Mouse (Mus musculus): ENCODE results near the gene Mpo. TPM values are rescaled to one million over a fixed set of nuclear protein-coding genes. Genes with fewer than 3 reads are reported as not detected.

Mpo gene
- polyA plus RNA-seq, 1 experiment from 2014 or later, result 0.68 TPM

- Histone ChIP-seq H3K36me3 (ENCODE audit: insufficient read depth, low read length) (no peaks in the 10 kb centered on the region), H3K27me3 (replicated peaks; ENCODE audit: insufficient read depth, low read length) (no peaks in the 10 kb centered on the region), H3K9me3 (ENCODE audit: low read length) (no peaks in the 10 kb centered on the region), H3K27ac (ENCODE audit: low read length) (no peak overlapping the region), H3K4me1 (ENCODE audit: insufficient read depth, low read depth, low read length) (no peaks in the 10 kb centered on the region), H3K9ac (replicated peaks; ENCODE audit: low read depth) (no peak overlapping the region), H3K4me3 (ENCODE audit: low read depth, low read length) (no peak overlapping the region), H3K4me2 (replicated peaks; ENCODE audit: low read depth, low read length) (no peak overlapping the region)
- ATAC-seq (no peak), DNase-seq (ENCODE audit: low spot score) (no peak)
- 66% methylated on average over 7 of the region's 7 CpGs for WGBS
- TF ChIP-seq CTCF (IDR thresholded peaks at IDR 0.05) (no peak), EP300 (IDR thresholded peaks at IDR 0.05) (no peak)
These were observed 14.9 kb downstream of the Mpo start for GRCm38 (mm10) chr11:87808236-87808635.

- Histone ChIP-seq H3K27ac (ENCODE audit: low read length) (no peak overlapping the region), H3K9me3 (ENCODE audit: low read length) (no peaks in the 10 kb centered on the region), H3K4me1 (ENCODE audit: insufficient read depth, low read depth, low read length) (no peaks in the 10 kb centered on the region), H3K27me3 (replicated peaks; ENCODE audit: insufficient read depth, low read length) (no peaks in the 10 kb centered on the region), H3K36me3 (ENCODE audit: insufficient read depth, low read length) (no peaks in the 10 kb centered on the region), H3K4me3 (ENCODE audit: low read depth, low read length) (no peak overlapping the region), H3K9ac (replicated peaks; ENCODE audit: low read depth) (no peak overlapping the region), H3K4me2 (replicated peaks; ENCODE audit: low read depth, low read length) (no peak overlapping the region)
- ATAC-seq, result no peak
- WGBS, result 66% methylated on average over 4 of the region's 4 CpGs
- no peak for DNase-seq (ENCODE audit: low spot score)
- TF ChIP-seq EP300 (IDR thresholded peaks at IDR 0.05) (no peak), CTCF (IDR thresholded peaks at IDR 0.05) (no peak)
These were observed 18.0 kb downstream of the Mpo start for GRCm38 (mm10) chr11:87811396-87811795.

- no peak for TF ChIP-seq CTCF (IDR thresholded peaks at IDR 0.05)
- TF ChIP-seq EP300 (IDR thresholded peaks at IDR 0.05), result no peak
- WGBS, result 77% methylated on average over 8 of the region's 8 CpGs
- Histone ChIP-seq H3K4me3 (ENCODE audit: low read depth, low read length) (no peak overlapping the region), H3K9me3 (ENCODE audit: low read length) (no peaks in the 10 kb centered on the region), H3K27ac (ENCODE audit: low read length) (no peak overlapping the region), H3K36me3 (ENCODE audit: insufficient read depth, low read length) (no peaks in the 10 kb centered on the region), H3K4me2 (replicated peaks; ENCODE audit: low read depth, low read length) (no peak overlapping the region), H3K27me3 (replicated peaks; ENCODE audit: insufficient read depth, low read length) (no peaks in the 10 kb centered on the region), H3K4me1 (ENCODE audit: insufficient read depth, low read depth, low read length) (no peaks in the 10 kb centered on the region), H3K9ac (replicated peaks; ENCODE audit: low read depth) (no peak overlapping the region)
- ATAC-seq, result no peak
- no peak for DNase-seq (ENCODE audit: low spot score)
These were observed 21.4 kb downstream of the Mpo start for GRCm38 (mm10) chr11:87814831-87815230.

GRCm38 (mm10) chr11:87816707-87817442 is 23.5 kb downstream of the Mpo start:
- DNase-seq (ENCODE audit: low spot score) (no peak), ATAC-seq (no peak)
- H3K4me3 ChIP-seq (ENCODE audit: low read depth, low read length), result peak overlapping the region; percentile 25; the same call in 1 of the 2 replicates
- H3K9me3 ChIP-seq (ENCODE audit: low read length), result no peaks in the 10 kb centered on the region
- no peaks in the 10 kb centered on the region for H3K4me1 ChIP-seq (ENCODE audit: insufficient read depth, low read depth, low read length)
- TF ChIP-seq EP300 (IDR thresholded peaks at IDR 0.05), result no peak
- peak; percentile 79 for TF ChIP-seq CTCF (IDR thresholded peaks at IDR 0.05)
- WGBS, result 4% methylated on average over 31 of the region's 31 CpGs
- H3K27me3 ChIP-seq (replicated peaks; ENCODE audit: insufficient read depth, low read length), result no peaks in the 10 kb centered on the region
- no peaks in the 10 kb centered on the region for H3K36me3 ChIP-seq (ENCODE audit: insufficient read depth, low read length)
- H3K27ac ChIP-seq (ENCODE audit: low read length), result no peak overlapping the region
- no peak overlapping the region for H3K9ac ChIP-seq (replicated peaks; ENCODE audit: low read depth)
- H3K4me2 ChIP-seq (replicated peaks; ENCODE audit: low read depth, low read length), result peak overlapping the region; percentile 57

- ATAC-seq, result no peak
- no peak overlapping the region for H3K9ac ChIP-seq (replicated peaks; ENCODE audit: low read depth)
- no peak for DNase-seq (ENCODE audit: low spot score)
- no peak overlapping the region for H3K27ac ChIP-seq (ENCODE audit: low read length)
- H3K9me3 ChIP-seq (ENCODE audit: low read length), result no peaks in the 10 kb centered on the region
- H3K4me3 ChIP-seq (ENCODE audit: low read depth, low read length), result no peak overlapping the region; the same call in 1 of the 2 replicates
- peak overlapping the region; percentile 57 for H3K4me2 ChIP-seq (replicated peaks; ENCODE audit: low read depth, low read length)
- TF ChIP-seq EP300 (IDR thresholded peaks at IDR 0.05) (no peak), CTCF (IDR thresholded peaks at IDR 0.05) (no peak)
- no peaks in the 10 kb centered on the region for H3K27me3 ChIP-seq (replicated peaks; ENCODE audit: insufficient read depth, low read length)
- H3K36me3 ChIP-seq (ENCODE audit: insufficient read depth, low read length), result no peaks in the 10 kb centered on the region
- 34% methylated on average over 4 of the region's 4 CpGs for whole genome bisulfite sequencing
- no peaks in the 10 kb centered on the region for H3K4me1 ChIP-seq (ENCODE audit: insufficient read depth, low read depth, low read length)
These were observed 24.0 kb downstream of the Mpo start for GRCm38 (mm10) chr11:87817443-87817773.

- TF ChIP-seq CTCF (IDR thresholded peaks at IDR 0.05) (no peak), EP300 (IDR thresholded peaks at IDR 0.05) (no peak)
- no peaks in the 10 kb centered on the region for H3K36me3 ChIP-seq (ENCODE audit: insufficient read depth, low read length)
- H3K9ac ChIP-seq (replicated peaks; ENCODE audit: low read depth), result no peak overlapping the region
- H3K4me2 ChIP-seq (replicated peaks; ENCODE audit: low read depth, low read length), result no peak overlapping the region
- DNase-seq (ENCODE audit: low spot score) (no peak), ATAC-seq (no peak)
- H3K9me3 ChIP-seq (ENCODE audit: low read length), result no peaks in the 10 kb centered on the region
- H3K27me3 ChIP-seq (replicated peaks; ENCODE audit: insufficient read depth, low read length), result no peaks in the 10 kb centered on the region
- H3K4me3 ChIP-seq (ENCODE audit: low read depth, low read length), result no peak overlapping the region
- H3K4me1 ChIP-seq (ENCODE audit: insufficient read depth, low read depth, low read length), result no peaks in the 10 kb centered on the region
- no peak overlapping the region for H3K27ac ChIP-seq (ENCODE audit: low read length)
- WGBS, result 51% methylated on average over 5 of the region's 5 CpGs
These were observed 28.1 kb downstream of the Mpo start for GRCm38 (mm10) chr11:87821502-87821901.
